Mouse (Mus musculus): ENCODE data around the gene Acp2. TPM values are rescaled to one million over a fixed set of nuclear protein-coding genes. Genes with fewer than 3 reads are reported as not detected.
A peak's percentile ranks its signal among the peaks of the same experiment; 100 is the strongest.
"Not testable (repeated sequence)": the region's sequence is repeated elsewhere in the genome, so short reads cannot be mapped to it uniquely, and the experiment has no call there.

Gene Acp2
- total RNA-seq, 2 experiments from 2014 or later = 49.7 to 51.4 TPM

DNA sequence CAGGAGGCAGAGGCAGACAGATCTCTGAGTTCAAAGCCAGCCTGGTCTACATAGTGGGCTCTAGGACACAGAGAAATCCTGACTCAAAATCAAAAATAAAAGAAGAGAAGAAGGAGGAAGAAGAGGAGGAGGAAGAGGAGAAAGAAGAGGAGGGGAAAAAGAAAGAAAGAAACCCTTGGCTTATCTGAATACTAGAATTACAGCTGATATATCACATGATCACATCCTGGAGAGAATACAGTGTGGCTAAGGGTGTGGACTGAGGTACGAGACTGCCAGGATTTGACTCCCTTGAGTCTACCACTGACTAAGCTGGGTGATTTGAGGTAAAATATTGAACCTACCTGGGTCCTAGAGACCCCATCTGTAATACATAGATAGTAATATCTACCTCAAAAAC is 16.5 kb upstream of the Acp2 start:
- intact Hi-C loops (cut with DNase I) = no loop called here
- no peak for DNase-seq (ENCODE audit: low spot score in 2 of 2)

DNA sequence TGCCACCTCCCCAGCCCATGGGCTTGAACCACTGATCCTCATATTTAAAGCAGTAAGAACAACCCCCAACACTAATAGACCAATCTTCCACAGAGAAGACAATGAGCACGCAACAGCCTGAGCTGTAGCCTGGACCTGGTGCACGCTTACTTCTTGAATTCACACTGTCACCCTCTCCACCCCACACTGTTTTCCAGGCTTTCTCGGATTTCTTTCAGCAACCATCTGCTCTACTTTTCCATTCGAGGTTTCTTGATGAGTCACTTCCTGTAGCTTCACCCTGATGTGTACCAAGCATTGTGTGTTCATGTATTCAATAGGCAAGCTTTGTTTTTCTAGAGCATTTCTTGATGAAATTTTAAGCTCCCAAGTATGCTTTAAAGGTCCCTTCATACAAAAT is 15.3 kb upstream of the Acp2 start:
- DNase-seq (ENCODE audit: low spot score in 2 of 2) = peak; percentile 42 to 91
- intact Hi-C loops (cut with DNase I) = no loop called here

DNA sequence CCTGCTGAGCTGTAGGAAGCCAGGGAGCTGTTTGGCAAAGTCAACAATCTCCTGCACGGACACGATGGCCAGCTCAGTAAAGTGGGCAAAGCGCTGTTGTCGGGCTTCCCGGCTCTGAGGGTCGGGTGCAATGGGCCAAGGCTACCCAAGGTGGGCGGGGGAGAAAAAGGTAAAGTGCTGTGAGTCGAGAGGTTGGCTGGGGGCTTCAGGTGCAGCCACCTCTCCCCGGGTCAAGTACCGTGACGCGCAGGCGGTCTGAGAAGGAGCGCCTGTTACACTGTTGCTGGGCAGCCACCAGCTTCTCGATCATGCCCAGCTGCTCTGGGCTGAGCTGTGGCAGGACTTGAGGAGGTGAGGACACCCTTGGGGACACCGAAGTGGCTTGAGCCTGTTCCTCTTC is 12.2 kb upstream of the Acp2 start:
- intact Hi-C loops (cut with DNase I) = no loop called here
- no peak for DNase-seq (ENCODE audit: low spot score in 2 of 2)

DNA sequence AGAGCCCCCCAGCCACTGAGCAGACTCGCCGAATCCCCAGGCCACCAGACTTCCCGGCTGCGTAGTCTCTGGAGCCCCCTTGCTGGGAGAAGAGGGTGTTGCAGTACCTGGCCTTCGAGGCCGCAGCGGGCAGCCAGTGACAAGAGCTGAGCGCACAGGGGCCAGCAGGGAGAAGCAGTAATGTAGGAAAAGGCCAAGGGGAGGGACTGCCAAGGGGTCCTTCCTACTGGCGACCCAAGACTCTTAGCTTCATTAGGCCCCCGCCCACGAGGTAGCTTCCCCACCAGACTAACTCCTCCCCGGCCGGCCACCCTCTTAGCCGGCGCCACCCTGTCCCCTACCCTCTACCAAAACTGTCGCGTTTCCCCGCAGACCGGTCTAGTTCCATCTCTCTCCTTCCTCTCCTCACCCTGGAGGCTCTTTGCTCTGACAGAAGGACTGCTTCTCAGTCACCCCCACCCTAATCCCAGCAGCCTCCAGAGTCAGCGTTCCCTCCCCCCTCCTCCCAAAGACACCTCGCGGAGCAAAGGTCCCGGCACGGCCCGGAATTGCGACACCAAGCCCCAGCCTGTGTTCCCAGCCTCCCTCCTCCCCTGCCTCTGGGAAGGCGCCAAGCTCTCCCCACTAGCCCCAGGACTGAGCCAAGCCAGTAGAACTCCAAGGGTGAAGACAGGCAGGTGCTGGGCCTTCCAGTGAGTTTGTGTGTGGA is 7.9 kb upstream of the Acp2 start:
- no peak for DNase-seq (ENCODE audit: low spot score in 2 of 2)
- intact Hi-C loops (cut with DNase I) = loop anchor here (2.0 kb wide), 1 partner anchor 80 kb away; no protein-coding TSS in a partner anchor

DNA sequence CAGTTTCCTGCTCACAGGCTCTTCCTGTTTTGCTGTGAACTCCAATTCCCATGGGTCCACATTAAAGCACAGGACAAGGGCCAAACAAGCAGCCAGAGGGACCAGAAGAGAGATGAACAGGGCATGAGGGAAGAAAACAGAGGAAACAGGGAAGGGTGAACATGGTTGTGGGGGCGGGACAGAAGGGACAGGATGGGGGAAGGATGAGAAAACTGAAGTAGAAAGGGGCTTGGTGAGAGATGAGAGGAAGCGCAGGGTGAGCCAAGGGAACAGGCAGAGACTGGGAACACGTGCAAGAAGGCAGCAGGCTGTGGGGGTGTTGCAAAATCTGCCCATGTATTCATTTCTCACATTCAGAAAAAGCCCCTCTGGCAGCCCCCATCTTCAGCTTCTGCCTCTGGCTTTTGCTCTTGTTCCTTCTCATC is 6.1 kb upstream of the Acp2 start:
- intact Hi-C loops (cut with DNase I) = no loop called here
- DNase-seq (ENCODE audit: low spot score in 2 of 2) = peak in 1 of 2 experiments; percentile 84

DNA sequence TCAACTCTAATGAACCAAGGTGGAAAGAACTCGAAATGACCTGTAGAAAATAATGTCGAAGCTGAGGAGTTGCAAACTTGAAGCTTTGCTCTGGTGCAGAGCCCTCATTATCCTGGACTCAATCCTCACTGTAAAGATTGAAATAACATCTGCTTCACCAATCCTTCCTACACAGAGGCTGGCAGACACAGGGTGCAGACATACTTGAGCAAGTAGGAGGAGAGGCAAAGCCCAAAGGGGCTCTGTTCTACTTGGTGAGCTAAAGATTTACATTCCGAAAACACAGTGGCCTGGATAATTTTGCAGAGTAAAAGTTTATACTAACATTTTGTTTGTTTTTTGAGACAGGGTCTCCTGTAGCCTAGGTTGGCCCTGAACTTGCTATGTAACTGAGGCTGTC is 3.8 kb upstream of the Acp2 start:
- peak in 1 of 2 experiments; percentile 72 for DNase-seq (ENCODE audit: low spot score in 2 of 2)
- intact Hi-C loops (cut with DNase I) = no loop called here

DNA sequence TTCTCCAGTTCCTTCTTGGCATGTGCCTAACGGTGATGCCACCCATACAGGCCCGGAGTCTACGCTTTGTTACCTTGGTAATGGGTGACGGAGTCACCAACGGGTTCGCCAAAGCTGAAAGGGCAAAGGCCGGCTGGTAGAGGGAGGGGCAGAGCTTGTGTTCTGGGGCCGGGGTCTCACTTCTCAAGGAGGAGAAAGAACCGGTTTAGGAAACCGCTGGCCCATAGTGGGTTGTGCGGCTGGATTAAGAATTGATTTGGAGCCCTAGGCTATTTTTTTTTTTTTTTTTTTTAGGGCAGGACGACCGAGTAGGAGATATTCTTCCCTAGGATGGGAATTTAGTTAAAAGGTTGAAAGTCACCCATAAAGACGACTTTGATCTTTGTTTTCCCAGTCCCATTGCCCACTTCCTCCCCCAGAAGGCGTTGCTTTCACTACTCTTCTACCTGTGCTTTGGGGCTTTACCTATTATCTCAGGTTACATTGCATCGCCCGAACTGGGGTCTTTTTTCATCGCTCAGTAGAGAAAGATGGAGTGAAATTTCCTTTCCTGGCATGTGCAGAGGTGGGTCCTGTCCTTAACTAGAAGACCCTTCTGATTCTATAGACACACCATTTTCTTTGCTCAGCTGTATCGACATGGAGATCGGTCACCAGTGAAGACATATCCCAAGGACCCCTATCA is 429 bp downstream of the Acp2 start:
- intact Hi-C loops (cut with DNase I) = loop anchor here (1.0 to 2.0 kb wide), 2 partner anchors 21 to 34 kb away; partner anchors contain the start of gene Ddb2
- DNase-seq (ENCODE audit: low spot score in 2 of 2) = no peak

DNA sequence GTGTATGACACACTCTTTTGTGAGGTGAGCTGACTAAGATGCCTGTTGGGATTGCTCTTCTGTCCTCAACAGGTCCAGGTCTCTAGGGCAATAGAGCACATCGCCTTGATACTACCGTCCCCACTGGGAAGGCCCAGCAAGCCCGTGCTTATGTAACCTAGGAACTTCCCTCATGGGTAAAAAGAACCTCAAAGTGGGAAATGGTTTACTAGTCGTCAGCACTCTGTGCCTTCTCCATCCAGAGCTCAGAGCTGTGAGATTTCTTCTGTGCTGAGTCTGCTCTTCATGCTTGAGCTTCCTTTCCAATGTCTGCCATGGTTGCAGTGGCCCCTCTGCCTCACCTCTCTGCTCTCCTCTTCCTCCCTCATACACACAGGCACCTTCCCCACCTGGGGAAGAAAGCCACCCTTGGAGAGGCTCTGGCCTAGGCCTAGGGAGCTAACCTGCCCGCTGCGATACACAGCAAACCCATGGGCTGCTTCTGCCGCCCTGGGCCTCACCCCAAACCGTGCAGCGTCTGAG is 3.6 kb downstream of the Acp2 start:
- intact Hi-C loops (cut with DNase I) = no loop called here
- no peak for DNase-seq (ENCODE audit: low spot score in 2 of 2)

DNA sequence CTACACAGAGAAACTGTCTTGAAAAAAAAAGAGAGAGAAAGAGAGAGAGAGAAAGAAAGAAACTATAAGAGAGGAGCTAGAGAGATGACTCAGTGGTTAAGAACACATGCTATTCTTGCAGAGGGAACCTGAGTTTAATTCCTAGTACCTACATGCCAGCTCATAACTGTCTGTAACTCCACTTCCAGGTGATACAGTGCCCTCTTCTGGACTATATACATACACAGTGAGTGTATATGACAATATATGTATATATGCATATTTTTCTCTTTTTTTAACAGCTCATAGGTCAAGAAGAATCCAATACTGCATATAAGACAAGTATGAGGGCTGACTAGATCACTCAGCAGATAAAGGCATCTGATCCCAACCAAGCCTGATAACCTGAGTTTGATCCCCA is 10.6 kb downstream of the Acp2 start:
- intact Hi-C loops (cut with DNase I) = no loop called here
- no peak for DNase-seq (ENCODE audit: low spot score in 2 of 2)

DNA sequence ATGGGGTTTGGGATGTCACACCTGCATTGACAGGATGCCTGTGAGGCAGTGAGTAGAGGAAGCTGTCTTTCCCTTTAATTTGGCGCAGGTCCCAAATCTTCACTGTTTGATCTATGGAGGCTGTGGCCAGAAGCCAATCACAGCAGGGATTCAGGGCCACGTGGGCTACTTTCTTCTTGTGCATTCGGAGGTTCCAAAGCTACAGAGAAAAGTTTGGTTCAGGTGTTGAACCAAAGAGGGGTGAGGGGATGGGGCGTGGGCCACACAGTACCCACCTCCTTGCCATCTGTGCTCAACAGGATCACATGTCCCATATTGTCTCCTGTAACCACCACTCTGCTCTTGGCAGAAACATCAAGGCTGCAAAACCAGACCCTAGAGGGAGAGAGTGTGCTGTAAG is 14.3 kb downstream of the Acp2 start:
- peak in 1 of 2 experiments; percentile 35 for DNase-seq (ENCODE audit: low spot score in 2 of 2)
- intact Hi-C loops (cut with DNase I) = no loop called here

DNA sequence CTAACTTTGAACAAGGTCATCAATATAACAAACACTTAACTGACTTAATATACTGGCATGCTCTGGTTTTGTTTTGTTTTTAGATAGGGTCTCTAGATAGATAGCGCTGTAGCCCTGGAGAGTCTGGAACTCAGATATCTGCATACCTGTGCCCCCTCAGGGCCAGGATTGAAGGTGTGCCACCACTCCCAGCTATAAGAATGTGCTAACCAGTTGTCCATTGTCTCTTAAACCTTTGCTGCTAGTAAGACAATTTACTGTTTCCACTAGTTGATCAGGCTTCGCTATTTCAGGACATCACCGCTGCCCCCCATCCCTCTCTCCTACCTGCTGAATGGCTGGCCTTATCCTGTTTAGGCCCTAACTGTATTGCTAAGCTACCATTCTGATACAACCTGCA is 17.8 kb downstream of the Acp2 start:
- intact Hi-C loops (cut with DNase I) = no loop called here
- no peak for DNase-seq (ENCODE audit: low spot score in 2 of 2)

DNA sequence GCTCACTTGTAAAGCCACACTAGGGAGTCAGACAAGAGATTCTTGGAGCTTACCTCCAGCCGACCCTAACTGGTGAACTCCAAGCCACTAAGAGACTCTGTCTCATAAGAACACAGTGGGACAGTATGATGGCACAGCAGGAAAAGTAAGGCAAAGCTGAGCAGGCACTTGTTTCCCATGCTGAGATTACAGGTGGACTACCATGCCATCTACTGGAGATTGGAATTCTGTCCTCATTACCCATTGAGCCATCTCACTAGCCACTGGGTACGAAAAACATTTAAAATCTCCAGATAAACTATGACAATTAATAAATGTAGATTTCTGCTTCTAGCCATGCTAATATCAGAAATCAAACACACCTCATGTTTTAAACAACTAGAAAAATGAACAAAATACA is 20.9 kb downstream of the Acp2 start:
- DNase-seq (ENCODE audit: low spot score in 2 of 2) = peak in 1 of 2 experiments; percentile 29
- intact Hi-C loops (cut with DNase I) = no loop called here

DNA sequence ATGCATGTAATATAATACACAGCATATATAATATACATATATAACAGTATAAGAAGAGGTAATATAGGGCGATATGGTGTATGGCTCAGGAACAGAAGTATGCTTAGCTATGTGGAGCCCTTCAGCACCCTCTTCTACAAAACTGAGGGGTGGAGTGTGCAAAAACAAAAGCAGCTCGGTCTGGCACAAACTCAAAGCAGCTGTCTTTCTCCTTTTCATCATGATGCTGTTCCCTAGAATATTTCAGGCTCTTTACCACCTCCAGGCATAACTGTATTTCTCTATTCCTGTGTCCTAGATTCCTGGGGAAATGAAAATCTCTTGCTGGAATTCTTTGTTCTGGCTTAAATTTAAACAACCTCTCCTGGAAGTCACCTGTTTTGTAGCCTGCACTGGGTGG is 27.1 kb downstream of the Acp2 start:
- peak; percentile 22 to 90 for DNase-seq (ENCODE audit: low spot score in 2 of 2)
- intact Hi-C loops (cut with DNase I) = loop anchor here (2.0 kb wide), 1 partner anchor 47 kb away; the partner anchor contains the start of gene Madd

DNA sequence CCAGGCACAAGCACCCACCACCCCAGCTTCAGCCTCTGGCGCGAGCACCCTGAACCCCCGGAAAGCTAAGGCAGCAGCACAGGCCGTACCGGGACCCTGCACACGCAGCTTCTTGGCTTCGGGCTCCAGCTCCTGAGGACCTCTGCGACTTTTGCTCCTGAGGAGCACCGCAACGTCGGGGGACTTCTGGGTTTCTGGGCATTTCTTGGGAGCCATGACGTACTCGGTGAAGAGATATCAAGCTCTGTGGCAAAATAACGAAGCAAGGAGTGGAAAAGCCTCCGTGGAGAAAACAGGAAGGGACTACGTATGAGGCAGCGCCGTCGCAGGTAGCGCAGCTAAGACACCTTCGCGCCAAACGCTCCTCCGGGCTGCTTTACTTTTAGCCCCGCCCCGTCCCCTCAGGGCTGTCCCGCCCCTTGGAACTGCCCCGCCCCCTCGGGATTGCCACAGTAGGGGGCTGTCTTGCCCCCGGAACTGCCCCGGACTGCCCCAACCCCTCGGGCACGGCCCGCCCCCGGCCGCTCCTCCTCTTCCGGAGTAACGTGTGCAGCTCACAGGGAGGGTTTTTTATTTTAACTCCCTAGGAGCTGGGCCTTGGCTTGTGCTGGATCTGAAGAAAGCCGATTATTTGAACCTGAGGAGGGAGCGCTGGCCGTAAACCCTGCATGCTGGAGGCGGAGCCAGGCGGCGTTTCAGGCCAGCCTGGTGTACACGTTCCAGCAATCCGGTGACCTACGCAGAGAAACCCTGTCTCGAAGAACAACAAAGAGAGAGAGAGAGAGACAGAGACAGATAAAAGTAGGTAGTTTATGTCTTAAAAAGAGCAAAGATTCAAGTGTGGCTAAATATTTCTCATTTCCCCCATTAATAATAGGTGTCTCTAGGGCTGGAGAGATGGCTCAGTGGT is 34.2 kb downstream of the Acp2 start, which contains the start of gene Ddb2:
Gene Ddb2, minus strand, starts transcription at position 382 of the 910 bp plus-strand sequence.
- intact Hi-C loops (cut with DNase I) = loop anchor here (2.0 to 5.0 kb wide), 3 partner anchors 20 to 120 kb away; partner anchors contain the start of genes Acp2, Mybpc3 and Nr1h3
- peak; percentile 84 to 92 for DNase-seq (ENCODE audit: low spot score in 2 of 2)

DNA sequence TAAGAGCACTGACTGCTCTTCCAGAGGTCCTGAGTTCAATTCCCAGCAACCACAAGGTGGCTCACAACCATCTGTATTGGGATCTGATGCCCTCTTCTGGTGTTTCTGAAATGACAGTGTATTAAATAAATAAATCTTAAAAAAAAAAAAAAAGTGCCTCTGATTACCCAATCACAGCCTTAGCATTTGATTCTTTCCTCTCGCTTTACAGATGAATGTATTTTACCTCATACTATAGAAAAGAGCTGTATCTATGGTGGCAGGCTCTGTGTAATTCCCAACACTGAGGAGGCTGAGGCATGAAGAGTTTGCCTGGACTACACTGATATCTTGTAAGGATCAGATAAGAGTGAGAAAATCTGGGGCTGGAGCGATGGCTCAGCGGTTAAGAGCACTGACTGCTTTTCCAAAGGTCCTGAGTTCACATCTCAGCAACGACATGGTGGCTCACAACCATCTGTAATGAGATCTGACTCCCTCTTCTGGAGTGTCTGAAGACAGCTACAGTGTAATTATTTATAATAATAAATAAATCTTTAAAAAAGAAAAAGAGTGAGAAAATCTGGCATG is 34.9 kb downstream of the Acp2 start:
- intact Hi-C loops (cut with DNase I) = loop anchor here (2.0 to 5.0 kb wide), 3 partner anchors 19 to 120 kb away; partner anchors contain the start of genes Acp2, Mybpc3 and Nr1h3
- DNase-seq (ENCODE audit: low spot score in 2 of 2) = not testable (repeated sequence)

DNA sequence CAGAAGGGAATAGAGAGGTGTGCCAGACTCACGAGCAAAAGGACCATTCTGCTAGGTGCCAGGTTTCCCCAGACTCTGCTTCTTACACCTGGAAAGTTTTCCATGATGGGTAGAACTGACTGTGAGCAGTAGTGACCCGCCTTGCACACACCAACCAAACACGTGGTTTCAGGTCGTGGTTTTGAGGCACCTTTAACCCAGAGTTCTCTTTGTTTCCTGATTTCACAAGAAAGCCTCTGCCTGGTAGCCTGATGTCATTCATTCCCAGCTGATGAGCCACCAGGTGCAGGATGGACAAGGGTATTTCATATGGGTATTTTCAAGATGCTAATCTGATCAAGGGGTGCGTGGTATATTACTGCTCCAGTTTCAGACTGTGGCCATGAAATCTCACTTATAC is 39.9 kb downstream of the Acp2 start:
- no peak for DNase-seq (ENCODE audit: low spot score in 2 of 2)
- intact Hi-C loops (cut with DNase I) = no loop called here

DNA sequence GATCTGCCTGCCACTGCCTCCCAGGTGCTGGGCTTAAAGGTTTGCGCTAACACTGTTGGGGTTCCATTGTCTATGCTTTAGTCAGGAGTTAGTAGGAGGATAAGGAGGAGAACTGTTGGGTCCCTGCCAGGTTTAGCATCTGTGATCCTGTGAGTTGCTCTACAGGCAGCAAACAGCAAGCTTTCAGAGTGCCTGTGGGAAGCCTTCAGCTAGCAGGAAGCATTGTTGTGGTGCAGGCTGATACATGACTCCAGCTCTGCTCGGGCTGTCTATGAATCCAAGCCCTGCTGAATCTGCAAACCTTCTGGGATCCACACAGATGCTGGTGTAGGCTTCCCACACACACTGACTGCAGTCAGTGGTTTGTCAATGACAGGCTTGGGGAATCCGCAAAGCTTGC is 40.7 kb downstream of the Acp2 start:
- intact Hi-C loops (cut with DNase I) = no loop called here
- peak; percentile 63 to 92 for DNase-seq (ENCODE audit: low spot score in 2 of 2)

DNA sequence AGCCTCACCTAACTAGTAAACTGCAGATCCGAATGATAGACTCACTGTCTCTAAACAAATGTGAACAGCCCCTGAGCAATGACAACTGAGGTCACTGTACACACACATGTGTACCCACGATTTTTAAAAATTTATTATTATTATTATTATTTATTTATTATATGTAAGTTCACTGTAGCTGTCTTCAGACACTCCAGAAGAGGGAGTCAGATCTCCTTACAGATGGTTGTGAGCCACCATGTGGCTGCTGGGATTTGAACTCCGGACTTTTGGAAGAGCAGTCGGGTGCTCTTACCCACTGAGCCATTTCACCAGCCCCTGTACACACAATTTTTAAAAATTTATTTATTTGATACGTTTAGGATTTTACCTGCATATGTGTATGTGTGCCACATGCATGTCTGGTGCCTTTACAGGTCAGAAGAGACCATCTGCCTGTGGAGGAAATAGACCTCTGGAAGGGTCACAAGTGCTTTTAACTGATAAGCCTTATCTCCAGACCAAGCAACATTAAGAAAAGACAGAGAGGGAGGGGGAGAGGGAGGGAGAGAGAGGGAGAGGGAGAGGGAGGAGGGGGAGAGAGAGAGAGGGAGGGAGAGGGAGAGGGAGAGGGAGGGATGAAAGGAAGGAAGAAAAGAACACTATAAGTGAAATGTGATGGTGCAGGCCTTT is 42.0 kb downstream of the Acp2 start:
- intact Hi-C loops (cut with DNase I) = no loop called here
- no peak for DNase-seq (ENCODE audit: low spot score in 2 of 2)

DNA sequence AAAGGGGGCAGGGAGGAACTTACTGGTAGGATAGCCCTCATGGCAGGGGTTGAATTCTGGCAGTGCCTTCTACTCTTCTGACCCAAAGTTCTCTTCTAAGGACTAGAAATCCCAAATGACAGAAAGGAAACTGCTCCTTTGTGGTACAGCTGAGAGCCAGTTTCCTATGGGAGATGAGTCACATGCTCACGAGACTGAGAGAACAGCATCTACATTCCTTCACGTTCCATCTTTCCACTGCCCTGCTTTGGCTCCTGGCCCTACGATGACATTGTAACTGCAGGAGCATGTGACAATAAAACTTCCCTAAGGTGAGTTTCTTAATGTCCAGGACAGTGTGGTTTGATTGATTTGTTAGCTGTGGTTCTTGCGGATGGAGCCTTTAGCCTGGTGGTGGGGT is 45.7 kb downstream of the Acp2 start:
- DNase-seq (ENCODE audit: low spot score in 2 of 2) = no peak
- intact Hi-C loops (cut with DNase I) = no loop called here
